Mouse (Mus musculus): Measurements from ENCODE around the gene Hist1h3c. TPM values are rescaled to one million over a fixed set of nuclear protein-coding genes. Genes with fewer than 3 reads are reported as not detected.

Gene Hist1h3c
- polyA plus RNA-seq, 1 experiment from 2014 or later, result 11.3 TPM

DNA sequence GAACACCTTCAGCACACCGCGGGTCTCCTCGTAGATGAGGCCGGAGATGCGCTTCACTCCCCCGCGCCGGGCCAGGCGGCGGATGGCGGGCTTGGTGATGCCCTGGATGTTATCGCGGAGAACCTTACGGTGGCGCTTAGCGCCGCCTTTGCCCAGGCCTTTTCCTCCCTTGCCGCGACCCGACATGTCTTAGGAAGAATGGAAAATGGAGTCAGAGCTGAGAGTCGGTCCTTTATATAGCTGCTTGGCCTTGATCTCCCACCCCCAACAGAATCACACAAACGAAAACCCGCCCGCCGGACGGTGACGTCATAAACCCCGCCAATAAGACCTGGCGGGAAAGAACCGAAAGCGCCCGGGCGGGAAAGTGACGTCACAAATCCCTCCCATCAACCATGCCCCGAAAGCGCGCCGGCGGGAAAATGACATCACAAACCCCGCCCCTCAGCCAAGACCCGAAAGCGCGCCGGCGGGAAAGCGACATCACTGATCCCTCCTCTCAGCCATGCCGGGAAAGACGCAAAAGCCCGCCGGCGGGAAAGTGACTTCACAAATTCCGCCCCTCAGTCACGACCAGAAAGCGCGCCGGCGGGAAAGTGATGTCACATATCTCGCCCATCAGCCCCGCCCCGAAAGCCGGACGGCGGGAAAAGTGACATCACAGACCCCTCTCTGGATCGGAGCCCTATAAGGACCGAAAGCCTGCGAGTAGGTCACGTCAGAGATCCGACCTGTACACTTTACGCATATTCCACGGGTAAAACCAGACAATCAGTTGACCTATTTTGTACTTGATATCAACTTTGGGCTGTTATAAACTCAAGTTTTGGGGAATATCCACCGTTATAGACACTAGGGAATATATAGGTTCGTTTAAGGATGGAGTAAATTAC is 15.8 kb upstream of the Hist1h3c start, which contains the start of gene Hist1h4a:
Gene Hist1h4a (minus strand): TSS at position 259 of the 893 bp plus-strand sequence.
- peak within 1 kb of the TSS; percentile 90 for H3K4me2 ChIP-seq
- no peaks in the 10 kb centered on the region for H3K9me3 ChIP-seq (ENCODE audit: low read depth, low read length)
- no peaks in the 10 kb centered on the region for H3K27me3 ChIP-seq (ENCODE audit: insufficient read depth, low read length)
- H3K9ac ChIP-seq, result peak within 1 kb of the TSS; percentile 71
- H3K27ac ChIP-seq (ENCODE audit: low read depth), result peak within 1 kb of the TSS; percentile 99
- no peak for TF ChIP-seq CTCF (IDR thresholded peaks at IDR 0.05; ENCODE audit: low read depth)
- ATAC-seq (ENCODE audit: insufficient read depth) (peak; percentile 73), DNase-seq (peak; percentile 100)
- WGBS, result under 1% methylated on average over 62 of the region's 72 CpGs
- peak within 1 kb of the TSS; percentile 45 for H3K4me3 ChIP-seq (ENCODE audit: low read depth, low read length)
- H3K4me1 ChIP-seq (ENCODE audit: insufficient read depth), result peaks cover 5% of the 10 kb centered on the region; the same call in 1 of the 2 replicates
- no peaks in the 10 kb centered on the region for H3K36me3 ChIP-seq (ENCODE audit: insufficient read depth)

DNA sequence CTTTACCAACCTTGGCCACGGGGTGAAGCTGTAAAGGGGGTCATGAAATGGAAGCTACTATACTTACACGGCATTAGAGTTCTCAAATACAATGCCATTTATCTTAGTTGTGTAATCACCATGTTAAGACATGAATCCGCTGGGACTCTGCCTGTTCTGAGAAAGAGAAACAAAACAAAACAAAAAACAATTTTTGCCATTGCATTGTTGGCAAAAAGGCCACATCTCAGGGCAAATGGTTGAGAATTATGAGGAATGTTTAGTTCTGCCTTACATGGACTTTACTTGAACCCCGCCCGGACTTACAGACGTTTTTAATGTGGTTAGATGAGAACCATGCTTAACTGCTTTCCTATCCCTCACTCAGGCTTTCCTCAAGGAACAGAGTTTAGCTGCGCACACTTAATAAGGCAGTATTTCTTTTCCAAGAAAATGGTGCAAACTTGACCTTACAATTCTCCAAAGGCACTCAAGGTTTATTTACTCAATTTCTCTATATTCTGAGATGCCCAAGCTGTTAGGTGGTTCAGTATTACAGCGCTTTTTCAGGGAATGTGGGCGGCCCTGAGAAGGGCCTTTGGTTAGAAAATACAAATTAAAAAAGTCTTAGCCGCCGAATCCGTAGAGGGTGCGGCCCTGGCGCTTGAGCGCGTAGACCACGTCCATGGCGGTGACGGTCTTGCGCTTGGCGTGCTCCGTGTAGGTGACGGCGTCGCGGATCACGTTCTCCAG is 15.0 kb upstream of the Hist1h3c start:
- H3K4me3 ChIP-seq (ENCODE audit: low read depth, low read length), result peak overlapping the region; percentile 45
- H3K9me3 ChIP-seq (ENCODE audit: low read depth, low read length), result no peaks in the 10 kb centered on the region
- H3K4me2 ChIP-seq, result peak overlapping the region; percentile 90
- 1% methylated on average over 20 of the region's 27 CpGs for WGBS
- TF ChIP-seq CTCF (IDR thresholded peaks at IDR 0.05; ENCODE audit: low read depth), result peak; percentile 50
- ATAC-seq (ENCODE audit: insufficient read depth), result peak; percentile 14
- H3K27ac ChIP-seq (ENCODE audit: low read depth), result peak overlapping the region; percentile 99
- DNase-seq, result peak; percentile 79
- peak overlapping the region; percentile 69 for H3K9ac ChIP-seq
- H3K4me1 ChIP-seq (ENCODE audit: insufficient read depth), result peaks cover 5% of the 10 kb centered on the region; the same call in 1 of the 2 replicates
- H3K36me3 ChIP-seq (ENCODE audit: insufficient read depth), result no peaks in the 10 kb centered on the region
- no peaks in the 10 kb centered on the region for H3K27me3 ChIP-seq (ENCODE audit: insufficient read depth, low read length)

DNA sequence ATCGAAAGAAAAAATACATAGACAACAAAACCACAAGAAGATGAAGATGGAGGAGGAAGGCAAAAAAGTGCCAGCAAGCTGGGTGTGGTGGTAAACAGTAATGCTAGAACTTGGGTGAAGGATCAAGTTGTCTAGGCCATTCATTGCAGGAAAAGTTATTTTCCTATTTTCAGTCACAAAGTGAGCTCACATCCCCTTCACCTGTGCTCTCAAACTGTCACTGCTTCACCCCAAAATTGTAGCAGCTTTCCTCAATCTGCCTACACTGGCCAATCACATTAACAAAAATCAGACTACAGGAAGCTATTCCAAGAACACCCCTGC is 14.5 kb upstream of the Hist1h3c start:
- ATAC-seq (ENCODE audit: insufficient read depth) (no peak), DNase-seq (no peak)
- no peak for TF ChIP-seq CTCF (IDR thresholded peaks at IDR 0.05; ENCODE audit: low read depth)
- Histone ChIP-seq H3K4me2 (peak overlapping the region; percentile 90), H3K27me3 (ENCODE audit: insufficient read depth, low read length) (no peaks in the 10 kb centered on the region), H3K9ac (peak overlapping the region; percentile 69), H3K4me1 (ENCODE audit: insufficient read depth) (peaks cover 5% of the 10 kb centered on the region; the same call in 1 of the 2 replicates), H3K27ac (ENCODE audit: low read depth) (peak overlapping the region; percentile 99), H3K36me3 (ENCODE audit: insufficient read depth) (no peaks in the 10 kb centered on the region), H3K9me3 (ENCODE audit: low read depth, low read length) (no peaks in the 10 kb centered on the region), H3K4me3 (ENCODE audit: low read depth, low read length) (peak overlapping the region; percentile 45)
- 68% methylated on average over 1 of the region's 1 CpGs for WGBS

DNA sequence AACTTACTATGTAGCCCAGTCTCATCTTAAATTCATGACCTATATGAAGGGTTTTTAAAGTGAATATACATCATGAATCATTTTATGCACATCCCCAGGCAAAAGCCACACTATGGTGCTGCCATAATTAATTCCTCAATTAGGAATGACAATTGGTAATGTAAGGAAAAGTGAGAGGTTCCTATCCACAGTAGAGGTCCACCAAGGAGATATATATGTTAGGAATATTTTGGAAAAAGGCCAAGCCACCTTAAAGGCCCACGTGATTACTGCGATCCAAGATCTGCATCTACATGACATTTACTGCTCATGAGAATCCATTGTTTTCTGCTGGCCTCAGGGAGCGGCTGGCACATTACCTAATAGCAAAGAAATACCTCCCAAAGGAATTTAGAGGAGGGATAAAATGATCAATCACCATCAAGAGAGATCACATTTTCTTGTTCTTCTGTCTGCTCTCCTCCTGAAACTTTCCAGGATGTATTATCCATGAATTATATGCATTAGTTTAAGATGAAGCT is 13.9 kb upstream of the Hist1h3c start:
- Histone ChIP-seq H3K27ac (ENCODE audit: low read depth) (peak overlapping the region; percentile 99), H3K9me3 (ENCODE audit: low read depth, low read length) (no peaks in the 10 kb centered on the region), H3K4me3 (ENCODE audit: low read depth, low read length) (no peak overlapping the region), H3K36me3 (ENCODE audit: insufficient read depth) (no peaks in the 10 kb centered on the region), H3K9ac (no peak overlapping the region), H3K4me2 (peak overlapping the region; percentile 90), H3K4me1 (ENCODE audit: insufficient read depth) (peaks cover 4% of the 10 kb centered on the region; the same call in 1 of the 2 replicates), H3K27me3 (ENCODE audit: insufficient read depth, low read length) (no peaks in the 10 kb centered on the region)
- 73% methylated on average over 3 of the region's 3 CpGs for WGBS
- no peak for TF ChIP-seq CTCF (IDR thresholded peaks at IDR 0.05; ENCODE audit: low read depth)
- peak; percentile 10 for DNase-seq
- ATAC-seq (ENCODE audit: insufficient read depth), result no peak

DNA sequence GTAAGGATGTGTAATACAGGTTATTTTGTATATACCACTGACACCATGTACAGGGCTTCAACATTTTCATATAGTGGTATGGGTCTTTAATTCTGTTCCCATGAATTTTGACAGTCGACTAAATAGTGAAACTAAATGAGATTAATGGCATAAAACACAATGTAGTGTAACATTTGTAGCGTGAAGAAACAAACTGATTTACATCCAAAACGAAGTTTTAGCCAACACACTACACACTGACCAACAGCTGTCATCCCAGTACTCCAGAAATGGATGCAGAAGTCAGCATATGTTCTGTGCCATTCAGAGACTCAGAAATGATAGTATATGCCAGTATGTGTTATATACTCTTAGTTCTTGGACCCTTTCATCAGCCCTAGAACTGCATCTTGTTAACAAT is 12.5 kb upstream of the Hist1h3c start:
- Histone ChIP-seq H3K4me2 (peak overlapping the region; percentile 83), H3K4me1 (ENCODE audit: insufficient read depth) (0 out of 2 replicates have a peak, but pooled peaks cover 4% of the 10 kb centered on the region), H3K9me3 (ENCODE audit: low read depth, low read length) (no peaks in the 10 kb centered on the region), H3K36me3 (ENCODE audit: insufficient read depth) (no peaks in the 10 kb centered on the region), H3K4me3 (ENCODE audit: low read depth, low read length) (peak overlapping the region; percentile 43; the same call in 1 of the 2 replicates), H3K27me3 (ENCODE audit: insufficient read depth, low read length) (no peaks in the 10 kb centered on the region), H3K9ac (peak overlapping the region; percentile 71; the same call in 1 of the 2 replicates), H3K27ac (ENCODE audit: low read depth) (peak overlapping the region; percentile 98)
- 43% methylated on average over 3 of the region's 3 CpGs for WGBS
- no peak for TF ChIP-seq CTCF (IDR thresholded peaks at IDR 0.05; ENCODE audit: low read depth)
- ATAC-seq (ENCODE audit: insufficient read depth) (no peak), DNase-seq (peak; percentile 9)

DNA sequence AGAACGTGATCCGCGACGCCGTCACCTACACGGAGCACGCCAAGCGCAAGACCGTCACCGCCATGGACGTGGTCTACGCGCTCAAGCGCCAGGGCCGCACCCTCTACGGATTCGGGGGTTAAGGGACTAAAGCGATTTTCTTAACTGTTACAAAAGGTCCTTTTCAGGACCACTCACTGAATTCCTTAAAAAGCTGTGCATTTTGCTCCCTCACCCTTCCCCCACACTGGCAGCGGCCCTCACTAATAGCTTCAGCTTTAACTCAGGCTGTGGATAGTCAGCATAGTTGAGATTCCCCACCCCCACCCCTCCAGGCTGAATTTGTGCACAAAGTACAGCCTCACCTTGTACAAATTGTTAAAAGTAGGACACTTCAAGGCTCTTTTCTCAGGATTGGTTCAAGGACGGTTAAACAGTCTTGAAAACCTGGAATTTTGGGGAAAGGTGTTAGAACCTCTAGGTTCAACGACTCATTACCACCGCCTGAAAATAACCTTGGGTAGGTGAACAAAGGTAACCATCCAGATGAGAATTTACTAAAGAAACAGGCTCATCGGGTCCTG is 11.9 kb upstream of the Hist1h3c start:
- WGBS, result 1% methylated on average over 15 of the region's 23 CpGs
- peak; percentile 13; the same call in 1 of the 2 replicates for ATAC-seq (ENCODE audit: insufficient read depth)

More for the DNA sequence above, 11.9 kb upstream of the Hist1h3c start:
- Histone ChIP-seq H3K36me3 (ENCODE audit: insufficient read depth) (no peaks in the 10 kb centered on the region), H3K4me2 (peak overlapping the region; percentile 83), H3K9ac (peak overlapping the region; percentile 71), H3K4me3 (ENCODE audit: low read depth, low read length) (peak overlapping the region; percentile 43), H3K9me3 (ENCODE audit: low read depth, low read length) (no peaks in the 10 kb centered on the region), H3K4me1 (ENCODE audit: insufficient read depth) (0 out of 2 replicates have a peak, but pooled peaks cover 4% of the 10 kb centered on the region), H3K27me3 (ENCODE audit: insufficient read depth, low read length) (no peaks in the 10 kb centered on the region), H3K27ac (ENCODE audit: low read depth) (peak overlapping the region; percentile 98)
- DNase-seq, result peak; percentile 78
- no peak for TF ChIP-seq CTCF (IDR thresholded peaks at IDR 0.05; ENCODE audit: low read depth)

Measured in lung, embryonic 14.5 days (tissue).